Comparison of ENCODE assay signal across 8 mouse cellular contexts in genomic region chr17:86769330-86770211, GRCm38 (mm10). TPM values are rescaled to one million over a fixed set of nuclear protein-coding genes. Genes with fewer than 3 reads are reported as not detected.
A peak's percentile ranks its signal among the peaks of the same experiment; 100 is the strongest.
DNase-seq lines count a peak whose midpoint lies in the region; ATAC-seq and TF ChIP-seq lines count a peak whose summit lies in the region.
"Had no signal": no experiment of that assay in that cellular context is flagged by ENCODE, and none has a peak within 500 bp of the region (broad histone marks: within the 10 kb centered on the region; RNA-seq: fewer than 3 reads in every experiment).

No protein-coding gene starts in this region.

- peaks cover 26% of the 10 kb centered on the region for H3K4me1 ChIP-seq in kidney, embryonic 15.5 days
- 0 out of 2 replicates have a peak, but pooled peaks cover 4% of the 10 kb centered on the region for H3K4me1 ChIP-seq in forebrain, embryonic 10.5 days
- H3K4me1 ChIP-seq in midbrain, postnatal 0 days (ENCODE audit: insufficient read depth, low read length) = peaks cover 3% of the 10 kb centered on the region; the same call in 1 of the 2 replicates

- no peak overlapping the region for H3K9ac ChIP-seq in kidney, embryonic 15.5 days
- no peak overlapping the region for H3K9ac ChIP-seq in midbrain, postnatal 0 days (replicated peaks; ENCODE audit: low read length, poor library complexity, severe bottlenecking)

- TF ChIP-seq CTCF in Patski (IDR thresholded peaks at IDR 0.05) = no peak
- no peak for TF ChIP-seq CTCF in midbrain, postnatal 0 days (IDR thresholded peaks at IDR 0.05)

- no peaks in the 10 kb centered on the region for H3K9me3 ChIP-seq in kidney, embryonic 15.5 days (replicated peaks)
- H3K9me3 ChIP-seq in forebrain, embryonic 10.5 days = no peaks in the 10 kb centered on the region
- H3K9me3 ChIP-seq in midbrain, postnatal 0 days (ENCODE audit: low read length) = no peaks in the 10 kb centered on the region

- POLR2A ChIA-PET in Patski (lab: Charles Lee) = no interaction called here

- no peaks in the 10 kb centered on the region for H3K27me3 ChIP-seq in Patski
- no peaks in the 10 kb centered on the region for H3K27me3 ChIP-seq in kidney, embryonic 15.5 days
- H3K27me3 ChIP-seq in forebrain, embryonic 10.5 days (ENCODE audit: poor library complexity, severe bottlenecking) = no peaks in the 10 kb centered on the region
- no peaks in the 10 kb centered on the region for H3K27me3 ChIP-seq in midbrain, postnatal 0 days (ENCODE audit: insufficient read depth, low read length)

- H3K36me3 ChIP-seq in kidney, embryonic 15.5 days = no peaks in the 10 kb centered on the region
- H3K36me3 ChIP-seq in forebrain, embryonic 10.5 days (replicated peaks) = no peaks in the 10 kb centered on the region
- no peaks in the 10 kb centered on the region for H3K36me3 ChIP-seq in midbrain, postnatal 0 days (ENCODE audit: insufficient read depth, low read length)

- no peak overlapping the region for H3K4me3 ChIP-seq in kidney, embryonic 15.5 days (replicated peaks)
- no peak overlapping the region for H3K4me3 ChIP-seq in forebrain, embryonic 10.5 days
- H3K4me3 ChIP-seq in midbrain, postnatal 0 days (ENCODE audit: low read depth, low read length) = no peak overlapping the region
- H3K4me3 ChIP-seq: megakaryocyte, embryonic 14.5 days had no signal

- DNase-seq in 416B (ENCODE audit: low read depth) = peak; percentile 47
- no peak for DNase-seq in Patski (ENCODE audit: low read depth, low spot score)
- peak; percentile 88 to 96 for DNase-seq in heart, adult 18-20 months
- peak; percentile 89 for DNase-seq in lung, postnatal 10 days
- DNase-seq in forebrain, embryonic 10.5 days (ENCODE audit: extremely low spot score, low spot score) = no peak
- no peak for DNase-seq in midbrain, postnatal 0 days (ENCODE audit: low spot score)

- H3K27ac ChIP-seq in kidney, embryonic 15.5 days = peak overlapping the region; percentile 69
- H3K27ac ChIP-seq in forebrain, embryonic 10.5 days = no peak overlapping the region
- no peak overlapping the region for H3K27ac ChIP-seq in midbrain, postnatal 0 days (ENCODE audit: low read depth, low read length)

- WGBS in kidney, embryonic 15.5 days = 37% methylated on average over 16 of the region's 16 CpGs
- 86% methylated on average over 16 of the region's 16 CpGs for WGBS in forebrain, embryonic 10.5 days
- whole genome bisulfite sequencing in midbrain, postnatal 0 days = 78% methylated on average over 16 of the region's 16 CpGs

- 0 out of 2 replicates have a peak overlapping the region, but pooled peaks have one; percentile 10 for H3K4me2 ChIP-seq in kidney, embryonic 15.5 days
- H3K4me2 ChIP-seq in midbrain, postnatal 0 days (ENCODE audit: low read depth, low read length, poor library complexity, severe bottlenecking) = no peak overlapping the region

- CTCF ChIA-PET in Patski (lab: Charles Lee) = no interaction called here

- ATAC-seq in Patski = peak; percentile 90
- ATAC-seq in kidney, embryonic 15.5 days (replicated peaks; ENCODE audit: low FRiP score) = peak; percentile 89
- no peak for ATAC-seq in midbrain, postnatal 0 days (ENCODE audit: low FRiP score)

- in situ Hi-C loops in Patski (cut with MboI; ENCODE audit: low pct_unique_long_range_greater_than_20kb) = no loop called here

RNA-seq across cellular contexts. Expression of gene Epas1, which starts 16.1 kb away (rescaled TPM):
- 2.8 TPM for polyA plus RNA-seq in Patski (2021)
- 100 to 1,000 TPM; 248 to 259 TPM for total RNA-seq in heart, adult 18-20 months (2021)
- polyA plus RNA-seq in kidney, embryonic 15.5 days (2015; fragmentation: Nextera tagmentation; extraction: Ambion mirVana) = 8.4 and 9.5 TPM in 2 replicates
- polyA plus RNA-seq in forebrain, embryonic 10.5 days (2016; fragmentation: Nextera tagmentation; extraction: Ambion mirVana) = 1.9 TPM in 2 replicates
- 17.5 and 21.5 TPM in 2 replicates for total RNA-seq in midbrain, postnatal 0 days (2014; rRNA removed)
- polyA plus RNA-seq in midbrain, postnatal 0 days (2015; fragmentation: Nextera tagmentation; extraction: Ambion mirVana) = 6.0 and 6.3 TPM in 2 replicates

Comparison
In these comparisons a context has a peak if more than half of its experiments do, and no peak if none do; other contexts are left out.
1. DNase-seq: peak in 416B (single experiment), heart, adult 18-20 months (2 of 2) and lung, postnatal 10 days (single experiment); none in Patski (single experiment), forebrain, embryonic 10.5 days (single experiment) and midbrain, postnatal 0 days (single experiment).